Mouse (Mus musculus): ENCODE results near the gene Fpr1.

Fpr1 gene

DNA sequence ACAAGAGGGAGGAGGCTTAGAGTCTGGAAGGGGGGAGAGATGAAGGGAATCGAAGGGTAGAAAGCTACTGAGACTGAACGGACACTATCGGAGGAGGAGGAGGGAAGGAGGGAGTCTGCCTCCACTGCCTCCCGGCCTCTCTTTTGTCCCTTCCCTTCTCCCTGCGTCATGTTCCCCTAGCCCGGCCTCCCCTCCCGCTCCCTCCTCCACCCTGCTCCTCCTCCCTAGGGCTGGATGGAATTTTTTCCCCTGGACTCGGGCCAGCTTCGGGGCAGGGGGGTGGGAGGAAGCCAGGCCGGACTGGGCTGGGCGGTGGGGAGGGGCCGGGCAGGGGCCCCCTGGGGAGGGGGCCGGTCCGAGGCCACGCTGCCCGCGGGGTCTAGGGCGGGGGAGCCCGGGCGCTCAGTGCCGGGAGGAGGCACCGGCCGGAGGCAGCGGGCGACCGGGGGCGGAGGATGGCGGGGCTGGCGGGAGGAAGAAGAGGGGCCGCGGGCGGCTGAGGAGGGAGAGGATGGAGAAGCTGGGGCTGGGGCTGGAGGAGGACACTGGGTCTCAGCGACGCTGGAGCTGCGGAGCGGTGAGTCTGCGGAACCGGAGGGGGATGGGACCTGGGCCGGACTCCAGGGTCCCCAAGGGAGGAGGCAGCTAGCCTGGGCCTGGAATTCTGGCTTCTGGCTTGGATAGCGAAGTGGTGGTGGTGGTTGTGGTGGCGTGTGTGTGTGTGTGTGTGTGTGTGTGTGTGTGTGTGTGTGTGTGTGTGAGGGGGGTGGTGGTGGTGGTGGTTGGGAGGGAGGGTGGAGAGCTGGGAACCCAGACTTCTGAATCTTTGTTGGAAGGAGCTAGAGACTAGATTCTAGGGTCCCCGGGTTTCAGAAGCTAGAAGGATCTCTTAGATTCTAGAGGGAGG is 56.7 kb downstream of the Fpr1 start, which contains the start of gene Spaca6:
Spaca6 (plus strand) TSS at position 408 of the 907 bp plus-strand sequence.
- peak; percentile 86 for ATAC-seq (ENCODE audit: insufficient number of reproducible peaks, low FRiP score, low TSS enrichment)

Data from cerebellum, adult (tissue).